Mouse (Mus musculus) liver, embryonic 14.5 days (tissue): ENCODE measurements around the gene Krt86. TPM values are rescaled to one million over a fixed set of nuclear protein-coding genes. Genes with fewer than 3 reads are reported as not detected.
A peak's percentile ranks its signal among the peaks of the same experiment; 100 is the strongest.

Experiments
- ATAC-seq: fragments of 200-750 bp; cut with Nextera tagmentation; 2 replicates; pipeline ENCODE4 v1.8.0; 2017; ENCODE audit warnings: moderate number of reproducible peaks, mild to moderate bottlenecking, moderate library complexity; ENCODE audit not compliant: insufficient read depth
- DNase-seq, 3 experiments: peaks; one replicate each; pipeline ENCODE4 v3.0.0-alpha.2; 2012 to 2013; ENCODE audit warnings: low read depth in 3 of 3, low spot score in 3 of 3
- H3K27ac ChIP-seq: fragments of 300-500 bp; sonication (generic); 2 replicates; pipeline ENCODE4 v1.5.1; 2014; ENCODE audit warnings: moderate library complexity, mild to moderate bottlenecking, control low read depth, inconsistent platforms
- H3K27me3 ChIP-seq: fragments of 300-500 bp; sonication (generic); 2 replicates; pipeline ENCODE4 v1.6.1; 2014; ENCODE audit warnings: mild to moderate bottlenecking, low read length, moderate library complexity; ENCODE audit not compliant: control insufficient read depth, insufficient read depth
- H3K36me3 ChIP-seq: fragments of 300-500 bp; sonication (generic); replicated peaks from 2 replicates; pipeline ENCODE4 v1.6.1; 2014; ENCODE audit warnings: low read depth; ENCODE audit not compliant: control insufficient read depth, insufficient read depth
- H3K4me1 ChIP-seq, 2 experiments: fragments of 200-500 bp in 1 of 2; fragments of 300-500 bp in 1 of 2; sonication (generic) in 1 of 2; replicated peaks; 2 replicates each; pipeline ENCODE4 v1.6.1; 2012 to 2014; ENCODE audit warnings: antibody characterized with exemption in 1 of 2, inconsistent platforms in 1 of 2, low read length in 1 of 2; ENCODE audit not compliant: control insufficient read depth in 2 of 2, insufficient read depth in 2 of 2
- H3K4me2 ChIP-seq: fragments of 300-500 bp; sonication (generic); 2 replicates; pipeline ENCODE4 v1.6.1; 2014; ENCODE audit warnings: low read depth, mild to moderate bottlenecking, control low read depth, moderate library complexity
- H3K4me3 ChIP-seq, 2 experiments: fragments of 200-500 bp in 1 of 2; fragments of 300-500 bp in 1 of 2; sonication (generic) in 1 of 2; 2 replicates each; pipeline ENCODE4 v1.5.1; 2012 to 2014; ENCODE audit warnings: low read depth in 2 of 2, low read length in 2 of 2, mild to moderate bottlenecking in 2 of 2, control low read depth in 1 of 2, inconsistent platforms in 1 of 2, moderate library complexity in 1 of 2; ENCODE audit not compliant: insufficient read depth in 1 of 2
- H3K9ac ChIP-seq: fragments of 300-500 bp; sonication (generic); replicated peaks from 2 replicates; pipeline ENCODE4 v1.6.1; 2014; ENCODE audit warnings: mild to moderate bottlenecking, control low read depth, moderate library complexity
- H3K9me3 ChIP-seq: fragments of 300-500 bp; sonication (generic); 2 replicates; pipeline ENCODE4 v1.6.1; 2016; ENCODE audit warnings: low read length, mixed read lengths; ENCODE audit not compliant: control insufficient read depth
- CTCF ChIP-seq: IDR thresholded peaks from 2 replicates; pipeline ENCODE4 v1.5.1; 2016; ENCODE audit warnings: antibody characterized with exemption, low read depth, control low read depth
- EP300 ChIP-seq: IDR thresholded peaks from 2 replicates; pipeline ENCODE4 v1.6.1; 2016; ENCODE audit warnings: antibody characterized with exemption, low read depth
- WGBS: fragments of 180-500 bp; shearing (Covaris S2); extraction: QIAGEN DNeasy Blood & Tissue Kit; methylation state at CpG from one replicate; pipeline ENCODE4 v1.1.7; 2014; ENCODE audit not compliant: insufficient replicate concordance; 5-methylcytosine and 5-hydroxymethylcytosine counted together
- polyA plus RNA-seq, 2 experiments: library from polyadenylated mRNA; depleted of rRNA in 1 of 2; stranded (reverse) in 1 of 2; unstranded in 1 of 2; fragments of >200 nt; fragmentation: Nextera tagmentation in 1 of 2; extraction: Ambion mirVana in 1 of 2; gene quantifications; 2 replicates each; pipeline versions ENCODE4 v1.2.1 to v1.2.3; 2012 to 2014

Krt86 gene
- polyA plus RNA-seq, 2 experiments, result not detected

DNA sequence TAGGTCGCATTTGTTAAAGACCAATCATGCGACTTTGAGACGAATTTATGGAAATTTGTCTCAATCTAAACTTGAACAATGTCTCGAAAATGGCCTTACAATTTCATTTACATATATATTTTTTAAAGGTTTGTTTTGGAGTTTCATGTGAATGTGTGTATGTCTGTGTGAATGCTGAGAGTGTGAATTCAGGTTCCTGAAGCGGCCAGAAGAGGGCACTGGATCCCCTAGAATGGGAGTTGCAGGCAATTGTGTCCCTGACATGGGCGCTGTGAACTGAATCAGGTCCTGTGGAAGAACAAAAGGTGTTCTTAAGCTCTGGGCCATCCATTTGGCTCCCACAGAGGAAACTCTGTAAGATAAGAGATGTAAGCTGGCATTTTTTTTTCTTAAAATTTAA, 17.4 kb upstream of the Krt86 start:
- ATAC-seq (no peak), DNase-seq (no peak)
- Histone ChIP-seq H3K4me1 (no peaks in the 10 kb centered on the region), H3K27me3 (no peaks in the 10 kb centered on the region), H3K9ac (no peak overlapping the region), H3K4me3 (no peak overlapping the region), H3K9me3 (no peaks in the 10 kb centered on the region; the same call in 1 of the 2 replicates), H3K27ac (no peak overlapping the region), H3K36me3 (no peaks in the 10 kb centered on the region), H3K4me2 (no peak overlapping the region)
- 61% methylated on average over 6 of the region's 6 CpGs for WGBS
- no peak for TF ChIP-seq CTCF
- TF ChIP-seq EP300, result no peak

DNA sequence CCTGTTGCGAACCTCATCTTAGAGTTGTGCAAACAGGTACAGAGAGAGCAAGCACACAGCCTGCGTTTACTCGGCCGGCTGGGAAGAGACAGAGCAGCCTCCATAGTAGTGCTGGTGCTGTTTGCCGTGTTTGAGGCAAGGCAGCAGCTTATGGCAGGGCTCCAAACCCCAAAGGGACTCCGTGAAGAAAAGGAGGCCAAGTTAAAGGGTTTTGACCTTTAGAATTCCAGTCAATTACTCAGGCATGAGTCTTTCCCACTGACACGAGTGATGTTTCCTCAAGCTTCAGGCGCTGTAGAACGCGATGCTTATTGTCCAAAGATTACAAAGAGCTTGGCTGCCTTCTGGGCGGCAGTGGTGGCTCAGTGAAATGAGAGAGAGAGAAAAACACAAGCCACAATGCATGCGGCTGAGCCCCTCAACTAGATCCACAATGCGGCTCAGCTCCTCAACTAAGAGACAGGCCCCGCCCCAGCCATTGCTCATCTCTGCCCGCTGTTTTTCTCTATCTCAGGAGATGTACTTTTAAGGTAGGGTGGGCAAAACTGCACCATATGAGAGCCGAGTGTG, 14.8 kb upstream of the Krt86 start:
- no peak overlapping the region for H3K27ac ChIP-seq
- H3K4me3 ChIP-seq, result no peak overlapping the region
- DNase-seq, result no peak
- no peak overlapping the region for H3K4me2 ChIP-seq
- no peak for TF ChIP-seq EP300
- H3K9me3 ChIP-seq, result no peaks in the 10 kb centered on the region; the same call in 1 of the 2 replicates
- 67% methylated on average over 16 of the region's 16 CpGs for WGBS
- no peaks in the 10 kb centered on the region for H3K36me3 ChIP-seq
- H3K9ac ChIP-seq, result no peak overlapping the region
- H3K27me3 ChIP-seq, result no peaks in the 10 kb centered on the region
- H3K4me1 ChIP-seq, result no peaks in the 10 kb centered on the region
- no peak for ATAC-seq

DNA sequence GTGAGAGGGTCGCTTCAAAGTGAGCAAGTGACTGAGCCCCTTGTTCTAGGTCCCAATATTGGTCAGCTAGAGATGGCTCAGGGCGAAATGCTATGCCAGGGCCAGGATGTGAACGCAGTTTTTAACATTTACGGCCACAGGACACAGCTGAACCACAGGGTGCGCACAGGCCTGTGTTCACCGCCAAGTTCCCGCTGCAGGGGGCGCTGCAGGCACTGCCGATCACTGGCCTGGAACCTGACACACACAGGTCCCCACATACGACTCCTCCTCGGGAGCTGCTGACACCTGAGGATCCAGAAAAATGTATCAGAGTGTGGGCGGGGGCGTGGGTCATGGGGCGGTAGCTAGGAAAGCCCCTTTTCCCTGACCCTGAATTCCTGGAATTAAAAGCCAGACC, 14.0 kb upstream of the Krt86 start:
- 62% methylated on average over 14 of the region's 14 CpGs for WGBS
- Histone ChIP-seq H3K4me1 (no peaks in the 10 kb centered on the region), H3K9me3 (no peaks in the 10 kb centered on the region; the same call in 1 of the 2 replicates), H3K4me2 (no peak overlapping the region), H3K9ac (no peak overlapping the region), H3K36me3 (no peaks in the 10 kb centered on the region), H3K27me3 (no peaks in the 10 kb centered on the region), H3K4me3 (no peak overlapping the region), H3K27ac (no peak overlapping the region)
- TF ChIP-seq EP300 (no peak), CTCF (peak; percentile 49)
- DNase-seq, result no peak
- no peak for ATAC-seq

DNA sequence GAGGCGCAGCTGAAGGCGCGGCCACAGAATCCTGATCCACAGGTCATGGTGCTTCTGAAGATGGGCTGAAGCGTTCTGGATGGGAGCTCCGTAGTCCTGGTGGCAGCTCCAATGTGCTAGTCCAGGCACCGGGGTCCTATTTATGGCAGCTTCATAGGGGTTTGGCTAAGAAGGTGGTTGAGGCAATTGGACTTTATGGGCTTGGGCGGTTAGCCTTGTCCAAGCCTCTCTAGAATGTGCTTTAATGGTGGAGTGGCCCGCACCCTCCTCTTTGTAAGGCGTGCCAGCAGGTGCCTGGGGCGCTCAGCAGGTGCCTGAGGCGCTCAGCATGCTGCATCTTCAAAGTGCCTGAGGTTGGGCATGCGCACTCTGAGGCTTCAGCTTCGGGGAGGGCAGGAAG, 9.6 kb upstream of the Krt86 start, which contains the start of gene Krt81:
Krt81 (minus strand) TSS at position 101 of the 400 bp plus-strand sequence.
- WGBS, result 66% methylated on average over 13 of the region's 13 CpGs
- ATAC-seq, result no peak
- Histone ChIP-seq H3K4me2 (no peak within 1 kb of the TSS), H3K4me3 (no peak within 1 kb of the TSS), H3K27ac (no peak within 1 kb of the TSS), H3K9ac (no peak within 1 kb of the TSS), H3K36me3 (no peaks in the 10 kb centered on the region), H3K27me3 (no peaks in the 10 kb centered on the region), H3K4me1 (no peaks in the 10 kb centered on the region), H3K9me3 (no peaks in the 10 kb centered on the region)
- no peak for DNase-seq
- no peak for TF ChIP-seq EP300
- no peak for TF ChIP-seq CTCF

DNA sequence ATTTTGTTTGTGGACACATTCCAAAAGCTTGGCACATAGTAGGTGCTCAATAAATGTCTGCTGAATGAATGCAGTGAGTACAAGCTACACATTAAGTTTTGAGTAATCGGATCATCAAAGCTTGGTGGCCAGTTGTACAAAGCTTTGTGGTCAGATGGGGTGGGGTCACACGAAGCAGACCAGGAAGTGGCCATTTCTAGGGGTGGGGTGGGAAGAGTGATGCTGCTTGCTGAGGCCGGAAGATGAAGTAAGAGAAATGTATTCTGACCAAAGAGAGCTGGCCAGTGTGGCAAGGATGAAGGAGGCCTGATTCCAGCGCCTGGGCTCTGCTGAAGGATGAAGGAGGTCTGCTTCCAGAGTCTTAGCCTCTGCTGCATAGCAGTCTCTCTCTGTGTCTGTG, 4.2 kb upstream of the Krt86 start:
- no peak for DNase-seq
- Histone ChIP-seq H3K4me3 (no peak overlapping the region), H3K9me3 (no peaks in the 10 kb centered on the region), H3K36me3 (no peaks in the 10 kb centered on the region), H3K27ac (no peak overlapping the region), H3K4me1 (no peaks in the 10 kb centered on the region), H3K27me3 (no peaks in the 10 kb centered on the region), H3K9ac (no peak overlapping the region), H3K4me2 (no peak overlapping the region)
- no peak for ATAC-seq
- TF ChIP-seq EP300 (no peak), CTCF (no peak)
- WGBS, result 42% methylated on average over 4 of the region's 4 CpGs
